Mouse (Mus musculus) kidney, postnatal 0 days (tissue): ENCODE data around the gene Ano2. TPM values are rescaled to one million over a fixed set of nuclear protein-coding genes. Genes with fewer than 3 reads are reported as not detected.

ENCODE experiments used
- ATAC-seq: fragments of 200-750 bp; cut with Nextera tagmentation; replicated peaks from 2 replicates; pipeline ENCODE4 v1.8.0; 2017; ENCODE audit warnings: low read depth, moderate number of reproducible peaks, moderate TSS enrichment, moderate library complexity; ENCODE audit not compliant: low FRiP score
- DNase-seq: peaks from one replicate; pipeline ENCODE4 v3.0.0-alpha.2; 2016; ENCODE audit warnings: low spot score
- H3K27ac ChIP-seq: fragments of 300-500 bp; sonication (generic); 2 replicates; pipeline ENCODE4 v1.5.1; 2014; ENCODE audit warnings: mild to moderate bottlenecking
- H3K27me3 ChIP-seq: fragments of 300-500 bp; sonication (generic); 2 replicates; pipeline ENCODE4 v1.6.1; 2014; ENCODE audit warnings: low read length, mixed read lengths; ENCODE audit not compliant: insufficient read depth
- H3K36me3 ChIP-seq: fragments of 300-500 bp; sonication (generic); 2 replicates; pipeline ENCODE4 v1.6.1; 2014; ENCODE audit warnings: low read length, mixed read lengths; ENCODE audit not compliant: insufficient read depth
- H3K4me1 ChIP-seq: fragments of 300-500 bp; sonication (generic); replicated peaks from 2 replicates; pipeline ENCODE4 v1.6.1; 2014; ENCODE audit warnings: antibody characterized with exemption, low read length, mixed read lengths; ENCODE audit not compliant: insufficient read depth
- H3K4me2 ChIP-seq: fragments of 300-500 bp; sonication (generic); 2 replicates; pipeline ENCODE4 v1.6.1; 2014; ENCODE audit warnings: mild to moderate bottlenecking, low read length, moderate library complexity, mixed read lengths
- H3K4me3 ChIP-seq: fragments of 300-500 bp; sonication (generic); replicated peaks from 2 replicates; pipeline ENCODE4 v1.5.1; 2014; ENCODE audit warnings: low read depth, low read length
- H3K9ac ChIP-seq: fragments of 300-500 bp; sonication (generic); 2 replicates; pipeline ENCODE4 v1.6.1; 2014; ENCODE audit warnings: low read depth, low read length
- H3K9me3 ChIP-seq: fragments of 300-500 bp; sonication (generic); replicated peaks from 2 replicates; pipeline ENCODE4 v1.6.1; 2016; ENCODE audit warnings: low read length, inconsistent platforms, mixed read lengths
- CTCF ChIP-seq: IDR thresholded peaks from 2 replicates; pipeline ENCODE4 v1.5.1; 2016; ENCODE audit warnings: antibody characterized with exemption, low read depth, mild to moderate bottlenecking, moderate library complexity
- WGBS: fragments of 180-500 bp; shearing (Covaris S2); extraction: QIAGEN DNeasy Blood & Tissue Kit; methylation state at CpG from one replicate; pipeline ENCODE4 v1.1.7; 2014; 5-methylcytosine and 5-hydroxymethylcytosine counted together
- polyA plus RNA-seq: library from polyadenylated mRNA; unstranded; fragments of >200 nt; fragmentation: Nextera tagmentation; extraction: Ambion mirVana; gene quantifications from 2 replicates; pipeline ENCODE4 v1.2.1, GENCODE M21; 2015

Gene Ano2
- polyA plus RNA-seq, 1 experiment from 2014 or later: 0.33 TPM

DNA sequence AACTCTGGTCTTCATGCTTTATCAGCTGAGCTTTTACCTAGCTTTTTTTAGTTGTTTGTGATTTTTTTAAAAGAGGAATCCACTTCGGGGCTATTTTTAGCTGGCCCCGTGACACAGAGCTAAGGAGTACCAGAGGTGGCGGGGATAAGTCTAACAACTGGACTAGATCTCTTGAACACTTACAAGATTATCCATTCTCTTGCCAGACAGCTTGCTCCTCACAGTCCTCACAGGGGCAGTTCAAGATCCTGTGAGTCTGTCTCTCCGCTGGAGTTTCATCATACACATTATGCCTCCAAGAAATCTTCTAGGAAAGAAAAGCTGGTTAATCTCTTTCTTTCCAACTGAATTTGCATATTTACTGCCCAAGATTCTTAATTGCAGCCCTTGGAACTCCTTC is 293.8 kb downstream of the Ano2 start:
- ATAC-seq (no peak), DNase-seq (no peak)
- no peaks in the 10 kb centered on the region for H3K4me1 ChIP-seq
- no peaks in the 10 kb centered on the region for H3K36me3 ChIP-seq
- no peak for TF ChIP-seq CTCF
- H3K9me3 ChIP-seq: no peaks in the 10 kb centered on the region
- 83% methylated on average over 4 of the region's 4 CpGs for WGBS
- no peak overlapping the region for H3K9ac ChIP-seq
- H3K4me2 ChIP-seq: no peak overlapping the region
- no peak overlapping the region for H3K4me3 ChIP-seq
- H3K27me3 ChIP-seq: no peaks in the 10 kb centered on the region
- no peak overlapping the region for H3K27ac ChIP-seq

DNA sequence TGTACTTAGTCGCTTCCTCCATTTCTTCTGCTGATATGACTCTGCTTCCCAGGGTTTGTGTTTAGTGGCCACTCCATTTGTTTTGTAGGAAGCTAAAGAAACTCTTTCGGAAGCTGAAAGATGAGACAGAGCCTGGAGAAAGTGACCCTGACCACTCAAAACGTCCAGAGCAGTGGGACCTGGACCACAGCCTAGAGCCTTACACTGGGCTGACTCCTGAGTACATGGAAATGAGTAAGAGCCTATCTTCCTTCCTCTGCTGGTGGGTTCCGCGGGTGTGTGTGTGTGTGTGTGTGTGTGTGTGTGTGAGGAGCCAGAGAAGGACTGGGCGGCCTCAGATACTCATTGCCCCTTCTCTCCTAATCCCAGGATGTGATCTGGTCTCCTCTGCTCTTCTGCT is 302.5 kb downstream of the Ano2 start:
- 43% methylated on average over 6 of the region's 6 CpGs for WGBS
- H3K4me2 ChIP-seq: no peak overlapping the region

DNA sequence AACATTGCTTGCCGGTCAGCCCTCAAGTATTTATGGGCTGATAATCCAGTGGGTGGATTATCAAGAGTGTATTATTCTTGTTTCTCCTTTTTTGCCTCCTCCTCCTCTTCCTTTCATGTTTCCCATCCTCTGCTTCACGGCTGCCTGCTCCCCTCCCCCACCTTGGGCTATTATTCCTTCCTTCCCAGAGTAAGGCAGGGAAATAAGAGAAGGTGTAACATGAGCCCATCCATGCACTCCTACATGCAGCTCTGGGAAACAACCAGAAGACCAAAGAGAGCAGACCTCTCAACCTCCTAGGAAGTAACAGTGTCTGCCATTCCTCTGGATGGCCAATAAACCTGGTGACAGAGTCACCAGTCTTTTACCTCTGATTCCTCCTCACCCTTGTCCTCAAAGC is 311.6 kb downstream of the Ano2 start:
- Histone ChIP-seq H3K27me3 (no peaks in the 10 kb centered on the region), H3K27ac (peak overlapping the region; percentile 82; the same call in 1 of the 2 replicates), H3K9ac (no peak overlapping the region), H3K4me3 (no peak overlapping the region), H3K4me2 (no peak overlapping the region), H3K9me3 (no peaks in the 10 kb centered on the region), H3K36me3 (no peaks in the 10 kb centered on the region), H3K4me1 (peaks cover 17% of the 10 kb centered on the region; the same call in 1 of the 2 replicates)
- no peak for TF ChIP-seq CTCF
- ATAC-seq: peak; percentile 66; the same call in 1 of the 2 replicates
- WGBS: 6% methylated on average over 2 of the region's 2 CpGs
- peak; percentile 84 for DNase-seq

More for the DNA sequence above, 302.5 kb downstream of the Ano2 start:
- Histone ChIP-seq H3K4me1 (no peaks in the 10 kb centered on the region), H3K27me3 (no peaks in the 10 kb centered on the region), H3K9ac (no peak overlapping the region), H3K36me3 (no peaks in the 10 kb centered on the region), H3K27ac (no peak overlapping the region), H3K9me3 (no peaks in the 10 kb centered on the region), H3K4me3 (no peak overlapping the region)
- no peak for TF ChIP-seq CTCF
- DNase-seq (peak; percentile 46), ATAC-seq (no peak)

DNA sequence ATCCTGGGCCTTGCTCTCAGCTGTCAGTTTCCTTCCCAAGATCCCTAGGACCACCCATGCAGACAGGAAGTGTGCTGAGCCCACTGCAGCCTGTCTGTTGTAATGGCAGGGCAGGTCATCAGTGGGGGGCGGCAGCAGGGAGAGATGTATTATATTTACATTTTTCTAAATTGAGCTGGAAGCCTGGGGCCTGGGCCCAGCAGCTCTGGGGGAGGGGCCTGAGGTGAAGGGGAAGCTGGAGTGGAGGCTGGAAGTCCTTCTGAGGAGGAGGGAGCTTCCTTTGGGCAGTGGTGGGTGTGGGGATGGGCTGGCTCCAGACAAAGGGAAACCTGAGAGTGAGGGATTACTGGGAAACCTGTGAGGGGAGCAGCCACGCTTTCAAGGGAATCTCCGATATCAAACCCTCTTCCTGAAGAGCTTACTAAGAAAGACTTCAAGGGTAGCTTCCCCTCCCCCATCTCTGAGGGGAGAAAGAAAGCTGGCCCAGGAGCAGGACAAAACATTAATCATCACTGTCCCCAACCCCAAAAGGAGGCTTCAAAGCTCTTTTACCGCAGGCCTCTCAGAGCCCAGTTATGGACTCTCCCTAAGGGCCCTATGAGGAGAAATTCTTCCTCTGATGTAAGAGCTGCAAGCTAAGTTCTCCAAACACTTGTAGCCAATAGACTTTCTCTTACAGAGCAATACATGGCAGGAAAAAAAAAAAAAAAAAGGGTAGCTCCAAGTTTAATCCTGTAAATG is 313.0 kb downstream of the Ano2 start:
- Histone ChIP-seq H3K27ac (peak overlapping the region; percentile 82), H3K9ac (no peak overlapping the region), H3K4me1 (peaks cover 17% of the 10 kb centered on the region; the same call in 1 of the 2 replicates), H3K4me3 (no peak overlapping the region), H3K36me3 (no peaks in the 10 kb centered on the region), H3K9me3 (no peaks in the 10 kb centered on the region), H3K27me3 (no peaks in the 10 kb centered on the region), H3K4me2 (no peak overlapping the region)
- ATAC-seq (peak; percentile 75), DNase-seq (peak; percentile 91)
- TF ChIP-seq CTCF: no peak
- WGBS: 16% methylated on average over 4 of the region's 4 CpGs

DNA sequence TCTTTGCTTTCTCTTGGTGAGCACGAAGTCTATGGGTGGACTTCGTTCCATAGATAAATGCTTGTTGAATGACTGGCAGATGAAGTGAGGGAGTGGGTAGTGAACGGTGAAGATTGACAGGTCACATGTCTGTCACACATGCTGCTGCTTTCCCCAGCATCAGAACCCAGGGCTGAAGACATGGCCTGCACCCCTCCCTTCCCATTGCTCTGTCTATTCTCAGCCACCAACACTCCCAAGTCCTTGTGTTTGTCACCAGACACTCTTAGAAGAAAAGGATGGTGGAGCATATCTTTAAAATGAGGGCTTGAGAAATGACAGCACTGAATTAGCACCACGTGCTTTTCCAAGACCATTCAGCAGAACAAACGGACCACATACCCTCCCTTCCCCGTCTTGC is 316.4 kb downstream of the Ano2 start:
- 78% methylated on average over 6 of the region's 6 CpGs for WGBS
- Histone ChIP-seq H3K4me2 (no peak overlapping the region), H3K27me3 (no peaks in the 10 kb centered on the region), H3K4me3 (no peak overlapping the region), H3K27ac (no peak overlapping the region), H3K4me1 (peaks cover 22% of the 10 kb centered on the region; the same call in 1 of the 2 replicates), H3K36me3 (no peaks in the 10 kb centered on the region), H3K9me3 (no peaks in the 10 kb centered on the region), H3K9ac (no peak overlapping the region)
- TF ChIP-seq CTCF: no peak
- DNase-seq: no peak
- ATAC-seq: no peak

DNA sequence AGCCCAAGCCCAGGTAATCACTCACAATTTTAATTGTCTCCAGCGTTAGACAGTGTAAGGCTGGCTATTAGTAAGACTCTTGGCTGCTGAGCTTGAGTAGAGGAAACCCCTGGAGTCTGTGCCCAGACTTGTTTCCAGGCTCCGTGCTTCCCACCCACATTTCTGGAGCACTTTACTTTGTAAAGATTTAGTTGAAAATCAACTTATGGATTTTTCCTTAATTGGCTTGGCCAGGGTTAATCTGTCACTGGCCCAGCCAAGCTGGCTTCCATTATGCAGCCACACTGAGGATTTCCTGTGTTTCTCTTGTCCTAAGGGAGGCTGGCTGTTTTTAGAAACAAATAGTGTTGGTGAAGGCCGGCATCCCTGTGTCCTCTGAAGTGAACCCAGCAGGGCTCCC is 318.9 kb downstream of the Ano2 start:
- ATAC-seq (no peak), DNase-seq (peak; percentile 47)
- Histone ChIP-seq H3K9me3 (no peaks in the 10 kb centered on the region), H3K4me2 (no peak overlapping the region), H3K4me1 (0 out of 2 replicates have a peak, but pooled peaks cover 5% of the 10 kb centered on the region), H3K36me3 (no peaks in the 10 kb centered on the region), H3K27ac (no peak overlapping the region), H3K4me3 (no peak overlapping the region), H3K9ac (no peak overlapping the region), H3K27me3 (no peaks in the 10 kb centered on the region)
- WGBS: 20% methylated on average over 3 of the region's 3 CpGs
- no peak for TF ChIP-seq CTCF
